Mouse (Mus musculus): ENCODE data around the gene Nuak2.

Nuak2 gene

DNA sequence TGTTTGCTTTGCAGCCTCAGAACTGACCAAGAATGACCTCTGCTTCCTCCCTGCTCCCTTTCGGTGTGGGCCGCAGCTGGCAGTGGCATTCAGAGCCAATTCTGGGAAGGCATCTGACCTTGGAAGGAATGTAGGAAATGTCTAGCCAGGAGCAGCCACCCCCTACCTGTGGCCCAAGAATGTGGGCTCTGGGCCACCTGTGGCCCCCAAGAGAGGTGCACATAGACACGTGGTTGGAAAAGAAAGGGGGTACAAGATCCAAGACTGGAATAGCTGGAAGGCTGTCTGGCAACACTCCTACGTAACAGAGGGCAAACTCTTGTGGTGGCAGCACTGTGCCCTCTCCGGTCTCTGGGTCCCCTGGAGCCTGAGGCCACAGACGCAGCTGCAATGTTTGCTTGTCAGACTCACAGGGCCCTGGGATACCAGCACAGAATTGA lies 39.3 kb downstream of the Nuak2 start:
- WGBS, result 55% methylated on average over 6 of the region's 6 CpGs

DNA sequence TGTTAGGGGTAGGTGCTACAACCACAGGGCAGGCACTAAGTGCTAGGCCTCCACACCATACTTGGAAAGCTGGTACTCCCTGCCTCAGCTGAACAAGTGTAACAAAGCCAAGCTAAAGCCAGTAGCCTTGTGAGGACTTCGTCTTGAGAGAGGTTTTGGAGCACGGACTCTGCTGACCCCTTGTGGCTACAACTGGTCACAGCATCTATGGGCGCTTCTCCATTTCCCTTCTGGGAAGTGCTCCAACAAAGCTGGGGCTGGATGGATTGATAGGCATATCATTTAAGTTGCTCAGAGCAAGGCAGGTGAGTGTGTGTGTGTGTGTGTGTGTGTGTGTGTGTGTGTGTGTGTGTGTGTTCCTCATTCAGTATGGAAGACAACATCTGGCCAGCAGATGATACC lies 39.9 kb downstream of the Nuak2 start:
- 0% methylated on average over 3 of the region's 3 CpGs for WGBS

DNA sequence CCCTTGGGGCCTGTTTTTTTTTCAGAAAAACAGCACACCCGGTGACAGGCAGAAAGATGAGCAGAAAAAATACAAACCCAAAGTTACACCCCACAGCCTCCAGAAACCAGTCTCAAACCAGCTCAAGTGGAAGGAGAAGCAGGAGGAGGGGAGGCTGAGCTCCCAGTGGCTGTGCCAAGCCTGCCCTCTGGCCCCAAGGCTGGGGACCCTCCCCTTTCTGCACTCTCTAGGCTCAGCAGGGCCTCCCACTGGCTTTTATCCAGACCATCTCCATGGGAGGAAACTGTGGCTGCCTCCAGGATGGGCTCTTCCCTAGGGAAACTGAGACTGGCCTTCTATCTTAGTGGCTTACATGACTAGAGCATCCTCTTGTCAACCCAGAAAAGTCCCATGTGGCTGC lies 40.9 kb downstream of the Nuak2 start:
- WGBS, result 59% methylated on average over 1 of the region's 1 CpGs

DNA sequence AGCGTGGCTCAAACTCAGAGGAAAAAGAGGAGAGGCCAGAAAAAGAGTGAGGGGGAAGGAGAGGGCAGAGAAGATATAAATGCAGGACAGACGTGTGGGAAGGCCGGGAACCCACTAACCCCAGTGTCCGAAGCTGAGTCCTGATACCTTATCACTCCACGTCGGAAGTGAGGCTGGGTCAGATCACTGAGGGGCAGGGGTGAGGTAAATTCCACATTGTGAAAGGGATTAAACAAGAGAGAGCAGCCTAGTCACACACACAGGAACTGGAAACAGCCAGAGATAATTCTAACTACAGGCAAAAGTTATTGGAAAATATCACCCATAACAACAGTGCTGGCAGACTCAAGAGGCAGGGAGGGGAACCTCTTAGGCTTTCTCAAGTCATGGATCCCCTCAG lies 46.0 kb downstream of the Nuak2 start:
- WGBS, result 89% methylated on average over 6 of the region's 6 CpGs

DNA sequence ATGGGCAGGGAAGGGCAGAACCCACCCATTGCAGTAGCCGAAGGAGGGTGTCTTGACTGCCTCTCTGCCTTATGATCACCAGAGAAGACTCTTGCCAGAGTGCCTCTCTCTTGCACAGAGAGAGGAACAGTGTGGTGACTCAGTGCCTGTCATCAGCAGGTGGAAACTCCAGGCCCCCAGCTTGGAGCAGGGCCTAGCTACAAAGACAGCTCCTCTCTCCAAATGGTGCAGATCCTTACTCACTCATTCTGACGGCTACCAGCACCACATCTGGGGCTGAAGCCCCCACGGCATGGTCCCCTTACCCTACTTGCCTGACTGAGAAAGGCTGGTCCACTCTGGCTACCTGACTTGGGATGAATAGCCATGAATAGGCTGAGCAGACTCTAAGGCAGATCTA lies 48.5 kb downstream of the Nuak2 start:
- 48% methylated on average over 3 of the region's 3 CpGs for WGBS

DNA sequence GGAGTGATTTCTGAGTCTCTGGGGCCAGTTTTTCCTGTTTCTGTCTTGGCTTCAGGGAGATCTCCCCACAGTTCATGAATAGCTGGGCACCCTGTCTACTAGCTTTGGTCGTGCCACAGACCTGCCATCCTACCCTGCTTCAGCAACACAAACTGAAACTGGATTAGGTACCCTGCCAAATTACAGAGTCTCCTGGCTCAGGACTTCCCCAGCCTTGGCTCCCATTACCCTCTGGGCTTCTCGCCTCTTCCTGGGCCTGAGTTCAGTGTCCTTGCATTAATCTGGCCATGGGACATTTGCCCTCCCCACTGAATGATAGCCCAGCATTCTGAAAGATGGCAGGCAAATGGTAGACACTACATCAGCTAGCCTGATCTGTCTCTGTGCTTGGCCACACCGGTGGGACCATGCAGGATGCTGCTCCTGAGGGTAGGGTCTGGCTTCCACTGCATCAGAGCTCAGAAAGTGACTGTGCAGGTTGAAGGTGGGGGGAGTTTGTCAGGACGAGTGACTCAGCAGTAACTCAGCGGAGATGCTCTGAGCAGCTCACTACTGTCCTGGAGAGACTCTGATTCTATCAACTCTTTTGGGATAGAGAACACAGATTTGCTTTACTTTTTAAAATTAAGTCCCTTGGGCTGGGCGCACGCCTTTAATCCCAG lies 49.1 kb downstream of the Nuak2 start:
- 75% methylated on average over 7 of the region's 7 CpGs for WGBS

DNA sequence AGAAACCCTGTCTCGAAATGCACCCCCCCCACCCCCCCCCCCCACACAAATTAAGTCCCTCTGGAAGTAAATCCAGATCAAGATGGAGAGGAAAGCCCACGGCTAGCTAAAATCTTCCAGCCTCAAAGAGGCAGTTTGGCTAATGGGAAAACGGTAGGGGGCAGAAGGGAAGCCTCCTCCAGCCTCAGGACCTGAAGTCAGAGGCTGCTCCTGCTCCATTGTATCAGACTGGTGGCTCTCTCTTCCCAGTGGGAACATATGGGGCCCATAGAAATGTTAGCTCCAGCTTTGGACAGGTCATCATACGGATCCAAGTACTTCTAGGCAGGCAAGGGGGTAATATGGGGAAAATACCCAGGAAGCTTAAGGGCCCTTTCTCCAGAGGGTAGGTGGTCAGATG lies 49.7 kb downstream of the Nuak2 start:
- WGBS, result 69% methylated on average over 4 of the region's 4 CpGs

DNA sequence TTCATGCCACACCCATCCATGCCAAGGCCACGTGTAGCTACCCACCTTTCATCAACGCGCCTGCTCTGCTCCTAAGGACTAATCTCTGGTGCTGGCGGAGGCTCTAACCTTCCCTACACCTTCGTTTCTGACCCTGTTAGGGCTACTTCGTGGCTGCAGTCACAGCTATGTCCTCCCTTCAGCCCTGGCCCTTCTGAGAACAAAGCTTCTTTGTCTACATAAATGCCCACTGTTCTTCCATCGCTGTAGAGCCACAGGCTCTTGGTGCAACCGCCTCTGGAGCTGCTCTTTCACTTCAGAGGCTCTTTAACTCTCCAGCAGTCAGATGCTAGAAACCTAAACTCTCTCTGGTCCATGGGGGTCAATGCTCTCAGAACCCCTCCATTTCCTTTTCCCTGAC lies 50.3 kb downstream of the Nuak2 start:
- 64% methylated on average over 8 of the region's 8 CpGs for WGBS

DNA sequence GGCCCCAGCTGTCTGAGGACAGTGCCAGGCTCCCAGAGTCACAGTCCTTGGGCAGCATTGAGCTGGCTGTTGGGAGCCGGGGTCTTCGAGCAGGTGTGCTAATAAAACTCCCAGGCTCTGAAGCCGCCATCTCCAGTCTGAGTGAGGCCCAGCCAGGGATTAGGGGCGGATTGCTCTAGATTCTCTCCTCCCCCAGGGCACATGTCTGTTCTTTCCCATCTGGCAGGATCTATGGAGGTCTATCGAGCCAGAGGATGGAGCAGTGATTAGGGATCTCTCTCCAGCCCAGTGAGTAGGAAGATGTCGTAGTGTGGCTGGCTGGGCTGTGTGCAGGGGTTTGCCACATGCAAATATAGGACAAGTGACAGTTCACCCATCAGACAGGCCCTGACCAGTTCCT lies 51.0 kb downstream of the Nuak2 start:
- 64% methylated on average over 6 of the region's 6 CpGs for WGBS

DNA sequence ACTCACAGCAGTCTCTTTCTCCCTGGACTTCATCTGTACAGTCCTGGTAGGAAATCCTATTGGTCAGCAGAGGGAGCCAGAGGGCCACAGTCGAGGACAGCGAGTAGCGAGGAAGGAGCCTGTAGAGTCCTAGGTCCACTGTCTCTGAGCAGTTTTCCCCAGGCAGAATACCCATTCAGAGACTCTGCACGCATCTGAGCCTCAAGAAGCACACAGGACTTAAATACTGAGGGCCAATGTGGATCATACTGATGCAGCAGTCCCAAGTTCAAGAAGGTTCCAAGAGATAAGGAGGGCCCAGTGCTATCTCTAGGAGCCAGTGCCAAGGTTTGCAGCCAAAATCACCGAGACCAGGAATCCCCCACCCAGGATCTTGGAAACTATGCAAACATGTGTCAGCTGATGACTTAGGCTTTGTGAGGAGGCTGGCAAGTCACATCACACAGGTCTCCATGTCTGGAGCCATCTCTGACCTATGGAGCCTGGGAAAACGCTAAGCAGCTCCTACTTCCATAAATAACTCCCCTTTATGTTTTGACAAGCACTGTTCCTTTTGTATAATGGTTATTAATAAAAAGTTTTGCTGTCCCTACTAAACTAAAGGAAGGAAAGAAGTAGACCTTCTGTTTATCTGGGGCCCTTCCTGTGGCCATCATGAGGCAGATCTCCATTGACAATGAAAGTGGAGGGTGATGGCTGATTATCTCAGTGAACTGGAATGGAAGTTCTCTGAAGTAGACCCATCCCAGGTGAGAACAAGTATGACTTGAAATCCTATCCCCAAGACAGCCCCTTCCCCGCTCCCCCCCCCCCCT lies 52.0 kb downstream of the Nuak2 start:
- 23% methylated on average over 7 of the region's 7 CpGs for WGBS

DNA sequence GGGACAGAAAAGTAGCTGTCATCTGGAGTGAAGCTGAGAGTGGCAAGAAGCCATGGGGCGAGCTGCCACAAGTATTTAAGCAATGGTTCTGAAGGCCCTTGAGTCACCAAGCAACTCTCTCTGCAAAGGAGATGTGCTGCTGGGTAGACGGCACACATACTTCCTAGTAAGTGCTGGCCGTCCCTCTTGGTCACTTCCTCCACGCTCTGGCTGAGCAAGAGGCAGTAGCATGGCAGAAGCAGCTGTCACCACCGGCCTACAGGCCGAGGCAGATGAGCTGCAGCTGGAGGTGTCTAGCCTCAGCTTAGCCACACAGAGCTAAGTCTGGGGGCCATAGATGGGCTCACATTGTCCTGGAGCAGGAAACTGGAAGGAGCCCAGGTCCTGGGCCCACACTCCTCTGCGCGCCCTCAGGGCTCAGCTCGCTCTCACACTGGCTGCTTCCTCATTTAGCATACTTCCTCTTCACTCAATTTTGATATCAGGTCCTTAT lies 54.8 kb downstream of the Nuak2 start:
- WGBS, result 63% methylated on average over 9 of the region's 9 CpGs

DNA sequence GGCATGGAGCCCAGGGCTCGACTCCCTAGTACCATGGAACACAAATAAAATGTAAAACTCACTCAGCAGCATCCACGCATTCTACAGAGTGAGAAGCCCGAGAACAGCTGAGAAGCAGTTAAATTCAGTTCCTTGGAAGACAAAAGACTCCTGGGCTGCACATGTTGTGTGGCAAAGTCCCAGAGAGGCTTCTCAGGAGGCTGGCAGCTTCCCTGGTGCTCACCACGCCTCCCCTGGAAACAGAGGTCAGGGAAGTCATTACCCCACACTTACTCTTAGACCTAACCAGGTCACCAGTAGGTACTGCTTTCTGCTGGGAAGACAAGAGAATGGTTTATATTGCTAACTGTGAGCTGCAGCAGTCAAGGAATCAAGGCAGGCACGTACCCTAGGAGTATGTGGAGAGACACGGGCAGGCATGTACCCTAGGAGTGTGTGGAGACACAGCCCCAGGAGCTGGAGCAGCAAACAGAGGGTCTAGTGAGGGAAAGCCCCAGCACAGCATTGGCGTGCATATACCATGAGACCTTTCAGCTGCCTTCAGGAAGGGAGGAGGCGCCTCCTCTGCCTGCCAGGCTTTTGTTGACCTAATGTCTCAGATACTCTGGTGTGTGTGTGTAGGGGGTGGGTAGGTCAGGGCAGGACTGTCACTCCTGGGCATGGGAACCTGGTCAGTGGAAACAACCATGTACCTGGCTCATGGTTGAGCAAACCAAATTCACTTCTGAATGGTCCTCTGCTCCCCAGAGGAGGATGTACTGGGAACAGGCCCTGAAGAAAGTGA lies 55.6 kb downstream of the Nuak2 start:
- WGBS, result 57% methylated on average over 8 of the region's 8 CpGs

DNA sequence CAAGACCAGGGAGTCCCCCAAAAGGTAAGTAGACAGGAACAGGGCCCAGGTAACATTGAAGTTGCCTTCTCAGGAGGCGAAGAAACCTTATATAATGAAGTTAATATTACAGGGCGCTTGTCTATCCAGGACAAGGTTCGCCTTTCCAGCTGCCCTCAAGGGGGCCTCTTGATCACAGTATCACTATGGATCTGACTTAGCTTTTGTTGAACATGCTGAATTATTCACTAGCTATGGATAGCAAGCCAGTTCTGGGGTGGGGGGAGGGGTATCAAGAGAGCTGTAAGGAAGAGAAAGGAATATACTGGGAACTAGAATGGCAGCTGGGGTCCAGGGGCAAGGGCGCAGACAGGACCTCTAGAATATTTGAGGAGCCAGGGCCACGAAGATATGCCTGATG lies 56.4 kb downstream of the Nuak2 start:
- WGBS, result 83% methylated on average over 5 of the region's 5 CpGs

DNA sequence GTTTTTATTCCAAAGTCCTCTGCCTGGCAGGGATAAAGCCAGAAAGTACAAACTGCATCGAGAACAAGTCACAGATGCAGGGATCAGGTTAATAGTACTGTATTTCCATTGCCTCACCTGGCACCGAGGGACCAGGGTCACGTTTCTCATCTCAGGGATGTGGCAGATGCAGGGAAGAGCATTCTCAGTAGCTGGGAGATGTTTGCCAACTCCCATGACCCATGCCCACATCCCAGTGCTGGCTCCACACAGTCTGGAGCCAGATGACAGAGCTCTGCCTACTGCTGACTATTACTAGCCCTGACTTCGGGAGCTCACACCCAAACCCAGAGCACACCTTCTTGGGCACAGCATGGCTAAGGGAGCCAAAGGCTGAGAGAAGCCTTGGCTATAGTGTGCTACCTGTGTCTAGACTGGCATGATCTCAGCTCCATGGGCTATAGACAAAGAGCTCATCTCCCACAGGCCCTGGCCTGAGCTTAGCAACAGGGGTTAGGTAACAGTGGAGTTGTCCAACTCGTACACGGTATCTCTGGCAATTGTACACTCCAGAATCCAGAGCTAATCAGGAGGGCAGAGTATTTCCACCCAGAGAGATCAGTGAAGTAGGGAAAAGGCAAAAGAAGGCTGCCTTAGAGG lies 57.1 kb downstream of the Nuak2 start:
- 70% methylated on average over 6 of the region's 6 CpGs for WGBS

DNA sequence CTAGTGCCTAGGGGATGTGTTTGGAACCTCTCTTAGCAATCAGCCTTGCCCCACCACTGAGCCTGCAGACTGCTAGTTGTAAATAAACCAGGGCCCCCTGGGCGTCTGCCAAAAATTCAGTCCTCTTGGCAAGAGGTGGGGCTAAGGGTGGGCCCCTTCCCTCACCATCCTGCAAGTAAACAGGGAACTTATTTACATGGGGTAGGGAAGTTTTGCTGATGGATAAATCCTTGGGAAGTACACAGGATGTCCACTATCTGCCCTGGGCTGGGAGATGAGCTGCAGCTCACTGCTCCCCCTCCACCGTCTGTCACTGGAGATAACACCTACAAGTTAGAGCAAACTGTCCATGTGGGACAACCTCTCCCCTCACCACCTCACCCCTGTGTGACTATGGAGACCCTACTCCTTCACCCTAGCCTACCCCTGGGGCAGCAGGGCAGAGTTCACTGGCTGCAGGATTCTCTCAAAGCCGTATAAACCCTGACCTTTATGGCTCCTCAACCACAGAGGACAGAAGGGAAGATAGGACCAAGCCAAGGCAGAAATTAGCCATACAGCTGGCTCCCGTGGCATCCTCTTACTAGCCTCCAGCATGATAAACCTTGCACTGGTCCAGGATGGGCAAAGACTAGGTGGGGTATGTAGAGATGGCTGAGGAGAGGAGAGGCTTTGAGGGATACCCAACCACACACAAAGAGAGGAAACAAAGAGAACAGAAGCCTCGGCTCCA lies 58.4 kb downstream of the Nuak2 start:
- WGBS, result 56% methylated on average over 5 of the region's 5 CpGs

DNA sequence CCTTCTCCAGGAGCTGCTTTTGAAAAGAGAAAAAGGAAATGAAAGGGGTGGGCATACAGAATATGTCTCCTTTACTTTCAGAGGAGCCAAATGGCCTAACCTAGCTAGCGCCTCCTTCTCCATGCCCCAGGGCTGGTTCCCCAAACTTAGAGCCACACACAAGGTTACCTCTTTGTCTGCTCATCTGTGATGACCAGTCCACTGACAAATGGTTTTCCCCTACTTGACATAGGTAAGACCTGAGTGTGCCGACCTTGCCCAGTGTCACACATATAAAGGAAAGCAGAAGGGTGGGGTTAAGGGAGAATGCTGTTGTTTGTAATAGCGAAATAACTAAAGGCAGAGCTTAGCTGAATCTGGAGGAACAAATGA lies 58.9 kb downstream of the Nuak2 start:
- WGBS, result 80% methylated on average over 3 of the region's 3 CpGs

DNA sequence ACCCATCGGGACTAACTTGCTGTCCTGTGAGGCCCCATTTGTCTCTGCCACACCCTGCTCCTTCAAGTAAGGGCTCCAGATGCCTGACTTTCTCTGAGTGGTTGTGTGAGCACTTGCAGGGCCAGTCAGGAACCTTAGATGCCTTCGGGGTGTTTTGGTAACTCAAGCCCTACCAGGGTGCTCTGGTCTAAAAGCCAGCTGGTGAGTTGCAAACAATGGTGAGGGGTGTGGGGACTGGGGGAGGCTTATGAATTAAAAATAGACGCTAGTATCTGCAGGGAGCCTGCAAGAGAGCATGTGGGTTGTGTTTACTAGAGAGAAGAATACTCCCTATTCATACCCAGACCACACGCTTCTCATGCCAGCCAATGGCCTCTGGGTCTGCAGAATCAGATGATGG lies 59.3 kb downstream of the Nuak2 start:
- WGBS, result 30% methylated on average over 4 of the region's 4 CpGs

DNA sequence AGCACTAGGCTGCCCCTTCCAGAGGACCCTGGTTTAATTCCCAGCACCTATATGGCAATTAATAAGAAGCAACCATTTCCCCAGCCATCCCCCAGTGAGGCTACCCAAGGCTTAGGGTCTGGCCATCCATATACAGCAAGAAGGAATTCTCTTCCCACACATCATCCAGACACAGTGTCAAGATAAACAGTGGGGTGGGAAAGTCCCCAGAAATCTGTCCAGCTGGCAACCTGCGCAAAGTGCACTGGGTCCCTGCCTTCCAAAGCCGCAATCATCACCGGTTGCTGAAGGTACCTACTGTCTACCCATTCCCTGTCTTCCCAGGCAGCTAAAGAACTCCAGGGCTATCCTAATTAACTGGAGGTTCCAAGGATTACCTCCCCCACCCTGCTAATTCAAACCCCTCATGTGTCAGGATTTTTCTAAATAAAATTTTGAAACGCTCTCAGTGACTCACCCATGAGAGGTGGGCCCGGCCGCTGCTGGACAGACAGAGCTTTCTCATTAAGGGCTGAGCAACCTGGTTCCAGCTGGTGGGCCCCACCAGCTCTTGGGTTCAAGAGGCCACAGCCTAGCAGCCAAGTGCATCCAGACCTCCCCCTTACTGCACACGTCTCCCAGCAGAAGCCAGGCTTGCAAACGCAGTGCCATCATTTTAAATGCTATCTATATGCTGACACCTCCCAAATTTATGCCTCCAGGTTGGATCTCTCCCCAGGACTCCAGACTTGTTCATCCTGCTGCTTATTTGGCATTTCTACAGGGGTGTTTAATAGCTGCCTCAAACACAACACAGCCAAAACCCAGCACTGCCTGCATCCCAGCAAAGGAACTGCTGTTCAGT lies 60.5 kb downstream of the Nuak2 start:
- 47% methylated on average over 8 of the region's 8 CpGs for WGBS

DNA sequence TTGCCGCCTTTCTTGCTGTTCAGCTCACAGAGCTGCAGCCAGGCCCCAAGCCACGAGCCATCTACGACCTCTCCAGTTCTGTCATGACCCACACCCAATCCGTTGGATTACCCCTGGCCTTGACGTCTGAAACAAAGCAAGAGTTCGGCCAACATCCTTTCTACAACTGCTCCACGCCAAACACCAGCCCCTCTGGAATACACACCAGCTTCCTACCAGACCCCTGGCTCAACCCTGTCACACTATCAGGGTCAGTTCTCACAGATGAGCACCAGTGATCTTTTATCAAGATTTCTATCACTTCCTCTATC lies 61.1 kb downstream of the Nuak2 start:
- WGBS, result 34% methylated on average over 7 of the region's 7 CpGs

DNA sequence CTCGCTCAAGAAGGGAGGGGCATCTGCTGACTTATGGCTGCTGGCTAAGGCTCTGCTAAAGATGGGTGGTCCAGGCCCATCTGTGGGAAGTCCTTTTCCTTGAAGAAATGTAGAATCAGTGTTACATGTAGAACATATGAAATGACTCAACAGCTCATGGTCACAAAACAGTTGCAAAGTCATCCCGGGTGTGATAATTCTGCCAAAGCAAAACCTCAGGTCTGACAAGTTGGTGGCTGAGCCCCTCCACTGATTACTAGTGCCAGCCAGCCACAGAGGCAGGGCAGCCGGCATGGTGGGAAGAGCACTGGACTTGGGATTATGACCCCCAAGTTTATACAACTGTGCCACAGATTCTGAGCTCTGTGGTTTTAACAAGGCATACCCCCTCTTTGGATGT lies 61.9 kb downstream of the Nuak2 start:
- WGBS, result 74% methylated on average over 3 of the region's 3 CpGs
